Mouse (Mus musculus) macrophage (primary cell): ENCODE measurements around the gene Dop1a. TPM values are rescaled to one million over a fixed set of nuclear protein-coding genes. Genes with fewer than 3 reads are reported as not detected.

Experiments used
- H3K27ac ChIP-seq: fragments of 350-480 bp; formaldehyde crosslinking; 2 replicates; pipeline ENCODE4 v1.9.0; 2021
- H3K36me3 ChIP-seq: fragments of 350-480 bp; formaldehyde crosslinking; 2 replicates; pipeline ENCODE4 v1.9.0; 2021; ENCODE audit errors: inconsistent target
- H3K4me3 ChIP-seq: fragments of 350-480 bp; formaldehyde crosslinking; 2 replicates; pipeline ENCODE4 v1.9.0; 2021; ENCODE audit errors: inconsistent target
- H3K79me2 ChIP-seq: fragments of 350-480 bp; formaldehyde crosslinking; 2 replicates; pipeline ENCODE4 v1.9.0; 2021; ENCODE audit errors: inconsistent target
- WGBS: methylation state at CpG from one replicate; pipeline ENCODE4 v1.1.7; 2026; ENCODE audit warnings: inconsistent platforms; ENCODE audit not compliant: missing documents; 5-methylcytosine and 5-hydroxymethylcytosine counted together
- polyA plus RNA-seq: library from polyadenylated mRNA; stranded (reverse); fragments of 250-400 nt; gene quantifications from 3 replicates; pipeline ENCODE4 v1.2.4, GENCODE M21; 2018; ENCODE audit warnings: inconsistent platforms
- total RNA-seq, 78 experiments: library from RNA; depleted of rRNA; stranded (reverse); fragments of 250-400 nt; gene quantifications; 1 replicate in 9 of 78; 2 replicates in 24 of 78; 3 replicates in 43 of 78; 4 replicates in 2 of 78; pipeline ENCODE4 v1.2.4; 2018; ENCODE audit warnings: inconsistent platforms in 56 of 78

The Dop1a gene
- total RNA-seq (2018; cell fraction: chromatin; rRNA removed), result 100 to 1,000 TPM in 19 of 26 experiments, 10 to 100 TPM in 7; 47.1 to 187 (median 129) TPM
- 10 to 100 TPM in 21 of 26 experiments, 1 to 10 TPM in 5; 5.9 to 19.8 (median 13.3) TPM for total RNA-seq (2018; cell fraction: cytosol; rRNA removed)
- total RNA-seq (2018; cell fraction: nucleus; rRNA removed), result 100 to 1,000 TPM in 2 of 26 experiments, 10 to 100 TPM in 24; 26.2 to 114 (median 65.0) TPM
- 10.7 to 11.1 TPM (median 11.0 TPM) in 3 replicates for polyA plus RNA-seq

- Histone ChIP-seq H3K27ac (no peak within 1 kb of the TSS), H3K36me3 (no peaks in the 10 kb centered on the region), H3K79me2 (peaks cover 48% of the 10 kb centered on the region), H3K4me3 (peak within 1 kb of the TSS; percentile 47)
- WGBS, result under 1% methylated on average over 85 of the region's 93 CpGs
These were observed at the start of gene Dop1a for GRCm38 (mm10) chr9:86466990-86467870. TSS of gene Dop1a (plus strand) at chr9:86467154.

- 88% methylated on average over 1 of the region's 1 CpGs for WGBS
- Histone ChIP-seq H3K36me3 (no peaks in the 10 kb centered on the region), H3K79me2 (no peaks in the 10 kb centered on the region), H3K4me3 (no peak overlapping the region), H3K27ac (no peak overlapping the region)
These were observed 49.0 kb upstream of the Dop1a start for GRCm38 (mm10) chr9:86417971-86418370.

- no peaks in the 10 kb centered on the region for H3K79me2 ChIP-seq
- H3K4me3 ChIP-seq, result no peak overlapping the region
- no peaks in the 10 kb centered on the region for H3K36me3 ChIP-seq
- H3K27ac ChIP-seq, result no peak overlapping the region
- 91% methylated on average over 6 of the region's 6 CpGs for WGBS
These were observed 47.6 kb upstream of the Dop1a start for GRCm38 (mm10) chr9:86419366-86419765.

GRCm38 (mm10) chr9:86423331-86423730 lies 43.6 kb upstream of the Dop1a start:
- Histone ChIP-seq H3K36me3 (no peaks in the 10 kb centered on the region), H3K27ac (no peak overlapping the region), H3K79me2 (no peaks in the 10 kb centered on the region), H3K4me3 (no peak overlapping the region)
- 96% methylated on average over 4 of the region's 4 CpGs for WGBS

- Histone ChIP-seq H3K4me3 (no peak overlapping the region), H3K36me3 (no peaks in the 10 kb centered on the region), H3K27ac (no peak overlapping the region), H3K79me2 (no peaks in the 10 kb centered on the region)
- 92% methylated on average over 3 of the region's 3 CpGs for WGBS
These were observed 31.4 kb upstream of the Dop1a start for GRCm38 (mm10) chr9:86435510-86435909.

- Histone ChIP-seq H3K4me3 (no peak overlapping the region), H3K79me2 (no peaks in the 10 kb centered on the region), H3K27ac (no peak overlapping the region), H3K36me3 (no peaks in the 10 kb centered on the region)
- WGBS, result 95% methylated on average over 8 of the region's 8 CpGs
These were observed 30.3 kb upstream of the Dop1a start for GRCm38 (mm10) chr9:86436608-86437007.

GRCm38 (mm10) chr9:86438337-86439009 lies 28.5 kb upstream of the Dop1a start:
- Histone ChIP-seq H3K36me3 (no peaks in the 10 kb centered on the region), H3K4me3 (no peak overlapping the region), H3K79me2 (no peaks in the 10 kb centered on the region), H3K27ac (no peak overlapping the region)
- WGBS, result 95% methylated on average over 11 of the region's 11 CpGs

GRCm38 (mm10) chr9:86442248-86442647 lies 24.7 kb upstream of the Dop1a start:
- Histone ChIP-seq H3K36me3 (no peaks in the 10 kb centered on the region), H3K79me2 (no peaks in the 10 kb centered on the region), H3K4me3 (no peak overlapping the region), H3K27ac (no peak overlapping the region)
- WGBS, result 89% methylated on average over 4 of the region's 4 CpGs

GRCm38 (mm10) chr9:86446847-86447246 lies 20.1 kb upstream of the Dop1a start:
- H3K27ac ChIP-seq, result no peak overlapping the region
- H3K36me3 ChIP-seq, result no peaks in the 10 kb centered on the region
- no peak overlapping the region for H3K4me3 ChIP-seq
- WGBS, result 60% methylated on average over 7 of the region's 7 CpGs
- no peaks in the 10 kb centered on the region for H3K79me2 ChIP-seq

- Histone ChIP-seq H3K27ac (no peak overlapping the region), H3K36me3 (no peaks in the 10 kb centered on the region), H3K79me2 (no peaks in the 10 kb centered on the region), H3K4me3 (no peak overlapping the region)
- WGBS, result 95% methylated on average over 8 of the region's 8 CpGs
These were observed 19.5 kb upstream of the Dop1a start for GRCm38 (mm10) chr9:86447431-86447830.

GRCm38 (mm10) chr9:86449581-86449980 lies 17.4 kb upstream of the Dop1a start:
- H3K27ac ChIP-seq, result no peak overlapping the region
- WGBS, result 21% methylated on average over 11 of the region's 11 CpGs
- H3K36me3 ChIP-seq, result no peaks in the 10 kb centered on the region
- H3K4me3 ChIP-seq, result no peak overlapping the region
- H3K79me2 ChIP-seq, result no peaks in the 10 kb centered on the region

GRCm38 (mm10) chr9:86451094-86451493 lies 15.9 kb upstream of the Dop1a start:
- 81% methylated on average over 6 of the region's 6 CpGs for WGBS
- Histone ChIP-seq H3K79me2 (no peaks in the 10 kb centered on the region), H3K4me3 (no peak overlapping the region), H3K36me3 (no peaks in the 10 kb centered on the region), H3K27ac (no peak overlapping the region)

- no peak overlapping the region for H3K4me3 ChIP-seq
- H3K36me3 ChIP-seq, result no peaks in the 10 kb centered on the region
- WGBS, result under 1% methylated on average over 13 of the region's 13 CpGs
- H3K27ac ChIP-seq, result no peak overlapping the region
- no peaks in the 10 kb centered on the region for H3K79me2 ChIP-seq
These were observed 15.3 kb upstream of the Dop1a start for GRCm38 (mm10) chr9:86451617-86452016.

GRCm38 (mm10) chr9:86453626-86454025 lies 13.3 kb upstream of the Dop1a start:
- H3K4me3 ChIP-seq, result no peak overlapping the region
- H3K79me2 ChIP-seq, result no peaks in the 10 kb centered on the region
- no peaks in the 10 kb centered on the region for H3K36me3 ChIP-seq
- WGBS, result 92% methylated on average over 3 of the region's 3 CpGs
- no peak overlapping the region for H3K27ac ChIP-seq
